Mouse (Mus musculus) bone marrow macrophage, adult 2 months (primary cell): ENCODE results near the gene Zfp800.

ENCODE experiments used
- CTCF ChIP-seq: IDR thresholded peaks from 2 replicates; pipeline ENCODE4 v1.5.1; 2012; ENCODE audit warnings: low read depth, mild to moderate bottlenecking, low read length, moderate library complexity
- POLR2A ChIP-seq: IDR thresholded peaks from 2 replicates; pipeline ENCODE4 v1.6.1; 2012; ENCODE audit warnings: mild to moderate bottlenecking, low read depth, low read length, borderline replicate concordance

DNA sequence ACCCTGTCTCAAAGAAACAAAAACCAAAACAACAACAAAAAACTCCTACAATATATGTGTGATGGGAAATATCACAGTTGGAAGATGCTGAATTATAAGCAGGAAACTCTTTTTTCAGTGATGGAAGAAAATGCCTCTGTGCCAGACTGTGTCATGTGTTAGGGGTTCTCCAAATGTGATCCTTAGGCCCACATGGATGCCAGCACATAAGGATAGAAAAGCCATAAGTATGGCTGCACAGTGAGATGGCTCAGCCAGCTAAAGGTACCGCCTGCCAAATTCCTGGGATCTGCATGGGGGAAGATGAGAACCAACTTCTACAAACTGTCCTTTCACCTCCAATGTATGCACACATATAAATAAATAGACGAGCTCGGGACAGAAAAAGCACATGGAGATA lies 82.6 kb downstream of the Zfp800 start:
- no peak for TF ChIP-seq CTCF
- no peak for TF ChIP-seq POLR2A
